Mouse (Mus musculus) lung, adult 2 months (tissue): ENCODE measurements around the gene Itch.

Experiments used
- CTCF ChIP-seq: fragments of 200-500 bp; IDR thresholded peaks from 2 replicates; pipeline ENCODE4 v1.5.1; 2011; ENCODE audit warnings: mild to moderate bottlenecking, low read length, control low read depth; ENCODE audit not compliant: insufficient read depth
- POLR2A ChIP-seq: fragments of 200-500 bp; IDR thresholded peaks from 2 replicates; pipeline ENCODE4 v1.6.1; 2011; ENCODE audit warnings: low read depth, mild to moderate bottlenecking, control low read depth, low read length, borderline replicate concordance; ENCODE audit errors: extremely low read depth

- no peak for TF ChIP-seq CTCF
- no peak for TF ChIP-seq POLR2A
Observed at GRCm38 (mm10) chr2:155248206-155248605, 114.9 kb downstream of the Itch start.
